Mouse (Mus musculus): ENCODE measurements at regions not wholly inside any gene's neighbourhood (a gene's known extent, or its start where the extent isn't known, plus 50 kb on each side); places are given as distances from the start of the nearest gene placed in this dataset.

GRCm38 (mm10) chr6:135502405-135502804, 140.1 kb downstream of the Emp1 start:
- Histone ChIP-seq H3K4me1 (ENCODE audit: control insufficient read depth, insufficient read depth, low read length) (peaks cover 3% of the 10 kb centered on the region; the same call in 1 of the 2 replicates), H3K27ac (ENCODE audit: insufficient read depth, low read depth, low read length) (no peak overlapping the region), H3K4me3 (ENCODE audit: insufficient read depth, low read depth, low read length) (no peak overlapping the region)
- no peak for TF ChIP-seq POLR2A (IDR thresholded peaks at IDR 0.05; ENCODE audit: insufficient read depth, low read depth, low read length)
- no peak for TF ChIP-seq CTCF (IDR thresholded peaks at IDR 0.05; ENCODE audit: insufficient read depth, low read depth, low read length)
- WGBS = 40% methylated on average over 8 of the region's 8 CpGs

GRCm38 (mm10) chr6:135518710-135519437, 156.5 kb downstream of the Emp1 start:
- no peak overlapping the region for H3K27ac ChIP-seq (ENCODE audit: insufficient read depth, low read depth, low read length)
- no peak overlapping the region for H3K4me3 ChIP-seq (ENCODE audit: insufficient read depth, low read depth, low read length)
- no peaks in the 10 kb centered on the region for H3K4me1 ChIP-seq (ENCODE audit: control insufficient read depth, insufficient read depth, low read length)
- WGBS = 63% methylated on average over 4 of the region's 4 CpGs
- no peak for TF ChIP-seq POLR2A (IDR thresholded peaks at IDR 0.05; ENCODE audit: insufficient read depth, low read depth, low read length)
- TF ChIP-seq CTCF (IDR thresholded peaks at IDR 0.05; ENCODE audit: insufficient read depth, low read depth, low read length) = no peak

GRCm38 (mm10) chr6:135519438-135519803, 157.1 kb downstream of the Emp1 start:
- Histone ChIP-seq H3K27ac (ENCODE audit: insufficient read depth, low read depth, low read length) (no peak overlapping the region), H3K4me1 (ENCODE audit: control insufficient read depth, insufficient read depth, low read length) (no peaks in the 10 kb centered on the region), H3K4me3 (ENCODE audit: insufficient read depth, low read depth, low read length) (no peak overlapping the region)
- WGBS = 89% methylated on average over 2 of the region's 2 CpGs
- TF ChIP-seq POLR2A (IDR thresholded peaks at IDR 0.05; ENCODE audit: insufficient read depth, low read depth, low read length) (no peak), CTCF (IDR thresholded peaks at IDR 0.05; ENCODE audit: insufficient read depth, low read depth, low read length) (no peak)

- Histone ChIP-seq H3K4me3 (ENCODE audit: insufficient read depth, low read depth, low read length) (no peak overlapping the region), H3K27ac (ENCODE audit: insufficient read depth, low read depth, low read length) (no peak overlapping the region), H3K4me1 (ENCODE audit: control insufficient read depth, insufficient read depth, low read length) (0 out of 2 replicates have a peak, but pooled peaks cover 3% of the 10 kb centered on the region)
- 83% methylated on average over 2 of the region's 2 CpGs for WGBS
- TF ChIP-seq POLR2A (IDR thresholded peaks at IDR 0.05; ENCODE audit: insufficient read depth, low read depth, low read length) (no peak), CTCF (IDR thresholded peaks at IDR 0.05; ENCODE audit: insufficient read depth, low read depth, low read length) (no peak)
These were observed 158.5 kb downstream of the Emp1 start for GRCm38 (mm10) chr6:135520868-135521267.

GRCm38 (mm10) chr6:135524886-135525285, 162.5 kb downstream of the Emp1 start:
- TF ChIP-seq CTCF (IDR thresholded peaks at IDR 0.05; ENCODE audit: insufficient read depth, low read depth, low read length) (no peak), POLR2A (IDR thresholded peaks at IDR 0.05; ENCODE audit: insufficient read depth, low read depth, low read length) (no peak)
- no peak overlapping the region for H3K27ac ChIP-seq (ENCODE audit: insufficient read depth, low read depth, low read length)
- WGBS = 70% methylated on average over 5 of the region's 5 CpGs
- no peak overlapping the region for H3K4me3 ChIP-seq (ENCODE audit: insufficient read depth, low read depth, low read length)
- H3K4me1 ChIP-seq (ENCODE audit: control insufficient read depth, insufficient read depth, low read length) = peaks cover 21% of the 10 kb centered on the region

- TF ChIP-seq CTCF (IDR thresholded peaks at IDR 0.05; ENCODE audit: insufficient read depth, low read depth, low read length) (no peak), POLR2A (IDR thresholded peaks at IDR 0.05; ENCODE audit: insufficient read depth, low read depth, low read length) (no peak)
- H3K27ac ChIP-seq (ENCODE audit: insufficient read depth, low read depth, low read length) = no peak overlapping the region
- WGBS = 29% methylated on average over 5 of the region's 5 CpGs
These were observed 163.5 kb downstream of the Emp1 start for GRCm38 (mm10) chr6:135525841-135526327.

GRCm38 (mm10) chr6:135526460-135527160, 164.3 kb downstream of the Emp1 start:
- no peak overlapping the region for H3K4me3 ChIP-seq (ENCODE audit: insufficient read depth, low read depth, low read length)
- WGBS = 51% methylated on average over 24 of the region's 24 CpGs
- peak overlapping the region; percentile 26; the same call in 1 of the 2 replicates for H3K27ac ChIP-seq (ENCODE audit: insufficient read depth, low read depth, low read length)

More at GRCm38 (mm10) chr6:135525841-135526327, 163.5 kb downstream of the Emp1 start:
- no peak overlapping the region for H3K4me3 ChIP-seq (ENCODE audit: insufficient read depth, low read depth, low read length)
- H3K4me1 ChIP-seq (ENCODE audit: control insufficient read depth, insufficient read depth, low read length) = peaks cover 21% of the 10 kb centered on the region

GRCm38 (mm10) chr6:135527879-135528278, 165.5 kb downstream of the Emp1 start:
- no peak for TF ChIP-seq POLR2A (IDR thresholded peaks at IDR 0.05; ENCODE audit: insufficient read depth, low read depth, low read length)
- WGBS = 22% methylated on average over 4 of the region's 4 CpGs
- no peak overlapping the region for H3K4me3 ChIP-seq (ENCODE audit: insufficient read depth, low read depth, low read length)
- H3K4me1 ChIP-seq (ENCODE audit: control insufficient read depth, insufficient read depth, low read length) = peaks cover 21% of the 10 kb centered on the region
- H3K27ac ChIP-seq (ENCODE audit: insufficient read depth, low read depth, low read length) = peak overlapping the region; percentile 16; the same call in 1 of the 2 replicates

More at GRCm38 (mm10) chr6:135526460-135527160, 164.3 kb downstream of the Emp1 start:
- peaks cover 21% of the 10 kb centered on the region for H3K4me1 ChIP-seq (ENCODE audit: control insufficient read depth, insufficient read depth, low read length)
- TF ChIP-seq CTCF (IDR thresholded peaks at IDR 0.05; ENCODE audit: insufficient read depth, low read depth, low read length) (no peak), POLR2A (IDR thresholded peaks at IDR 0.05; ENCODE audit: insufficient read depth, low read depth, low read length) (no peak)
